Mouse (Mus musculus) megakaryocyte, adult 5-6 weeks (primary cell): ENCODE results near the gene Rabl6. TPM values are rescaled to one million over a fixed set of nuclear protein-coding genes. Genes with fewer than 3 reads are reported as not detected.
"Not testable (repeated sequence)": the region's sequence is repeated elsewhere in the genome, so short reads cannot be mapped to it uniquely, and the experiment has no call there.

Experiments
- ATAC-seq: 2 replicates; pipeline ENCODE4 v1.8.0; 2016; ENCODE audit warnings: mild to moderate bottlenecking, inconsistent platforms; ENCODE audit not compliant: poor library complexity, severe bottlenecking
- total RNA-seq, 2 experiments: library from RNA; stranded (forward) in 1 of 2; stranded (reverse) in 1 of 2; fragments of 153-499, 151-499 nt in 1 of 2; fragments of 221-1000, 200-1000 nt in 1 of 2; gene quantifications; 2 replicates each; pipeline versions ENCODE4 v1.2.3 to v1.2.4; 2015 to 2017

Rabl6 gene
- total RNA-seq, 2 experiments from 2014 or later = 25.7 to 34.0 TPM

DNA sequence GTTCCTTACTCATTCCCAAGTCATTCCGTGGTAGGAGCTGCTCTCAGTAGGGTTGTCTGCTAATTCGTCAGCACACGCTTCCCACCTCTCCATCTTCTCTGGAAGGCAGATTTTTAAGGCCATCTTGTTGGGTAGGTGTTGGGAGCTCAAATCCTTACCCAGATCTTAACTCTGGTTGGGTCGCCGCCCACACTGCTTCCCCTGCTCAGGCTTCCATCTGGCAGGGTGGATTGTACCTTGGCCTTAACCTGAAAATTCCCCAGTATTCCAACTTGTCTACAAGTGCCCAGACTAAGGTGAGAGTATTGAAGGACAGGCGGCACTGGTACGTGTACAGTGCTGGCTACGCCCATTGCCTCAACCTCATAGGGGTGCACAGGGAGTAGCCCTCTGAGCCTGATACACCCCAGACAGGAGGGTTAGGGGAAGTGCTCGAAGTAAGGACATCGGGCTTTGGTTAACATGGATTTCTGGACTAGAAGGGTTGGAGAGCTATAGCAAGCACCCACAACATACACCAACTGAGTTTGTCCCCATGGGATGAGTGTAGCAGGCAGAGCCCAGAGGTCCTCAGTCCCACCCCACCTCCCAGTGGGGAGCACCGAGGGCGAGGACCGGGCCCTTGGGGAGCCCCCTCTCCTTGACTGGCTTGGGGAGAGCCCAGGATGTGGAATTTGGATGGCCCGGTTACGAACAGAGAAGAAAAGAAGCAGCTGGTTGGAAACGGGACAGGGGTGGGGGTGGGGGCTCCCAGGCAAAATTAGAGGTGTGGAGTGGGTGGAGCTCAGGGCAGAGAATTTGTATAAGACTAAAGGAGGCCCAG lies 32.1 kb downstream of the Rabl6 start:
- ATAC-seq = no peak

- ATAC-seq = 0 out of 2 replicates have a peak, but pooled peaks have one; percentile 12
These were observed 32.8 kb downstream of the Rabl6 start for GRCm38 (mm10) chr2:25575432-25576027.

DNA sequence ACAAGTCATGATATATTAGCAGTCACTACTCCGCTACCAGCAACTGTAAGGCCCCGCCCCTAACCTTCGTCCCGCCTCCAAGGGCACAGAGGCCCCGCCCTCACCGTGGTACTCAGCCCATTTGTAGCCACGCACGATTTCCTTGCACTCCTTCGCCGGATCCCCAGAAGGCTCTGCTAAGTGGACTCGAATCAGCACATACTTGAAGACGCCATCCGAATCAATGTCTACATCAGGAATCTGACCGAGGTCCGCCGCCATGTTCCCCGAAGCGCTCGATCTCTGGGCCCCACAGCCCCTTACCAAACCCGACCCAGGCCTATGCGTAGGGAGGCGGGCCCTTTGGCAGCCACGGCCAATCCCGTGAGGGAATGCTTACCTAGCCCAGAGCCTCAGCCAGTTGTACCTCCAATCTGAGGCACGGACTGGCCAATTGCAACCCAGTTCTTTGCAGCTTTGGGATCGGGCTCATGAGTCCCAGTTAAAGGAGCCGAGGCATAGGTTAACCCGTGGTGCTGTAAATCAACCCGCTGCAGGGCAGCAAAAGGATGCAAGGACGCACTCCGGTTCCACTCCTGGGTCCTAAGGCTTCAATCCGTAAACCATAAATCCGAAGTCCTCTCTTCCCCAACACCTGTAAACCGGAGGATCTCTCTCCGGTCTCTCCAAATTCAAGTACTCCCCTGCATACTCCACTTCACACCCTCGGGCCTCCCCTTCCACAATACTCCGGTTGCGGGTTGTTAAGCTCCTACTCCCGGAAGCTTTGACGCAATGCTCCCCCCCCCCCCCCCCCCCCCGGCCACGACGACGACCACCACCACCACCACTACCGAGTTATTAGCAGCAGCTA lies 33.5 kb downstream of the Rabl6 start, which contains the start of the genes Mamdc4 and Phpt1:
Gene Mamdc4, minus strand, starts transcription at position 267 of the 853 bp plus-strand sequence.
Gene Phpt1, minus strand, starts transcription at position 646 of the 853 bp plus-strand sequence.
- peak; percentile 93 for ATAC-seq

- no peak for ATAC-seq
These were observed 34.2 kb downstream of the Rabl6 start for GRCm38 (mm10) chr2:25574136-25574535.

- ATAC-seq = no peak
These were observed 35.3 kb downstream of the Rabl6 start for GRCm38 (mm10) chr2:25573068-25573467.

- ATAC-seq = no peak
These were observed 37.1 kb downstream of the Rabl6 start for GRCm38 (mm10) chr2:25571221-25571620.

DNA sequence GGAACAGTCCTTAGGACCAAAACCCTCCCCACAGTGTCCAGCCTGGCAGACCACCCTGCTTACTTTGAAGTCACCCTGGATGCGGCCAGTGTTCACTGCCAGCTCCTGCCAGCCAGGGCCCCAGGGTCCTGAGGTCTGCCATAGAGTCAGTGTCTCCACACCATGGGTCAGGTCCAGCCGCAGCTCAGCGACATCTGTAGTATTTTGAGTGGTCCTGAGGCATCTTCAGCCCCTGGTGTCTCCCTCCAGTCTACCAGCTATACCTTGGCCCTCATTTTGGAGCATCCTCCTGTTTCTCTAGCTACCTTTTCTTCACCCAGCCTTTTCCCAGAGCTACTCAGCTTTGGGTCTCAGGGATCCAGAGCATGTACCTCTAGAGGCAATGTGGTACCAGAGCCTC lies 39.0 kb downstream of the Rabl6 start:
- ATAC-seq = no peak

DNA sequence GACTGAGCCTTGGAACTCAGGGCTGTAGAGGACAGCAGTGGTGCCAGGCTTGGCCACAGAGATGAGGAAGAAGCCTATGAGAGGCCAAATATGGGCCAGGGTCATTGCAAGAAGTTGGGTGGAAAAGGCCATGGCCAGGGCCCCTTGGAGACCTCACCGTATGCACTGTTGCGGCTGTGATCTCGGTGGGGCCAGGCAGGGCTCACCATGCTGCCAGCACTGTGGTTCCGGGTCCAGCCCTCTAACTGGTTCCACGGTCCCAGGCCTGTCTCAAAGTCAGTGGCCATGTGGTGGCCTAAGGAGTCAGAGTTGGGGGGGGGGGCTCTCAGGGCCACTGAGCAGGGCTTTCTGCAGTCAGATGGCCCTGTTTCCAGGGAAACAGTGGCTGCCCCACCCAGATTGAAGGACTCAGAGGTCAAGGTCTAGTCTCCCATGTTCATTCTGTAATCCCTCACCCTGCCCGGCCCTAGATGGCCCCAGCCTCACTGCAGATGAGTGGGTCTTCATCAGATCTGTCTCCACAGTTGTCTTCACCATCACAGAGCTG lies 39.8 kb downstream of the Rabl6 start:
- no peak for ATAC-seq

DNA sequence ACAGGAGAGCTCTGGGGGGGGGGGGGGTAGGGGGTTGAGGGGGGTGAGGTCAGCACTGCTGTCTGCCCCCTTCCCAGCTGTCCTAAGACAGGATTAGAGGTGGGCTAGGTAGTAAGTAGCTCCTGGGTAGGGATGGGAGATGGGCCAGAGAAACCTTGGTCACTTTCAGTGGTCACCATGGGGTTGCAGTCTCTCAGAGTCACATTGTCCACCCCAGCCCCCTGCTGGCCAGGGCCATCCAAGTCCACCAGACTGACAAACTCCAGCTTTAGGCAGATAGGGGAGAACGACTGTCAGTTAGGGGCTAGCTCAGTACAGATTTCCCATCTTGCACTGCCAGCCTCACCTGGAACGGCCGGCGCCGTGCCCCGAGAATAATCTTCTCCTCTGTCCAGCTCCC lies 41.8 kb downstream of the Rabl6 start:
- ATAC-seq = no peak

DNA sequence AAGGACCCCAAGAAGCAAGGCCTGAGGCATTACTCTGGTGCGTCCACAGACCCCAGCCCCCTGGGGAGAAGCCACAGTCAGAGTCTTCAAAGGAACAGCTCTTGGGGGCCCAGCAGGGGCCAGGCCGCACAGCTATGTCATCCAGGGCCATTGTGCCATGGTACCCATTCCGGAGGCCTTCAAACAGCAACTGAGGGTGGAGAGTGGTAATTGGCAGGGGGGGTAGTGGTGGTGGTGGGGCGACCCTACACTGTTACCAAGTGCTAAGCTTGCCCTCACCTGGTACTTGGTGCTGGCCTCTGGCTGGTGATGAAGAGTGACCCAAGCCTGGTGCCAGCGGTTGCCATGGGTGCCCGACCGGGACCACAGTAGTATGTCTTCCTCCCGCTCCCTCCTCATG lies 42.6 kb downstream of the Rabl6 start:
- ATAC-seq = no peak

DNA sequence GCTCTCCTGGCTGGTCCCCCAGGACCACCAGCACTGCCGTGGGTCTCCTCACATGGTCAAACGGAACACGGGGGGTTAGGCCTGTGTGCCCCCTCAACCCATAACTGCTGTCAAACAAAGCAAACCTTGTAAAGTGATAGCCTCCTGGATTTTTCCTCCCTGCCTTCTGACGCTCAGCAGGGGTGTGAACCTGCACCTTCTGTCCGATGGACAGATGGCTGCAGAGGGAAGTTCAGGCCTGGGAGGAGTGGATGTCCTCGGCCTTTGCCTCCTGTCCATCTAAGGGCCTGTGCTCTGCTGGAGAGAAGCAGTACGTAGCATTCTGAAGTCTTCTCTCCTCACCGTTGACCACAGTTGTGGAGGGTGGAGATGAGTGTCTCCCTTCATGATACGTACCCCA lies 46.4 kb downstream of the Rabl6 start:
- no peak for ATAC-seq

DNA sequence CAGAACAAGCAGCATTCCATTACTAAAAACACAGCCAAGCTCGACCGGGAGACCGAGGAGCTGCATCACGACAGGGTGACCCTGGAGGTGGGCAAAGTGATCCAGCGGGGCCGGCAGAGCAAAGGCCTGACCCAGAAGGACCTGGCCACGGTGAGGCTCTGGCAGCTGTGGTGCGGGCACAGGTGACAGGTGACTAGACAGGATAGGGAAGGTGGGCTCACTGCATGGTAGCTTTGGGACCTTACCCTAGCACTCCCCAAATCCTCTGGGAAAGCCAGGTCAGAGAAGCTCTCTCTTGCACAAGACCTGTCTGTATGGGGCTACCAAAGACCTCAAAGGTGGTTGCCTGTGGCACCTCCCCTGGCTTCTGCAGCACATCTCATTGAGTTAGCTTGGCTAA lies 47.8 kb downstream of the Rabl6 start:
- ATAC-seq = no peak

- ATAC-seq = no peak
These were observed 49.5 kb downstream of the Rabl6 start for GRCm38 (mm10) chr2:25558774-25559173.

GRCm38 (mm10) chr2:25557964-25558360 lies 50.4 kb downstream of the Rabl6 start:
- 0 out of 2 replicates have a peak, but pooled peaks have one; percentile 9 for ATAC-seq

DNA sequence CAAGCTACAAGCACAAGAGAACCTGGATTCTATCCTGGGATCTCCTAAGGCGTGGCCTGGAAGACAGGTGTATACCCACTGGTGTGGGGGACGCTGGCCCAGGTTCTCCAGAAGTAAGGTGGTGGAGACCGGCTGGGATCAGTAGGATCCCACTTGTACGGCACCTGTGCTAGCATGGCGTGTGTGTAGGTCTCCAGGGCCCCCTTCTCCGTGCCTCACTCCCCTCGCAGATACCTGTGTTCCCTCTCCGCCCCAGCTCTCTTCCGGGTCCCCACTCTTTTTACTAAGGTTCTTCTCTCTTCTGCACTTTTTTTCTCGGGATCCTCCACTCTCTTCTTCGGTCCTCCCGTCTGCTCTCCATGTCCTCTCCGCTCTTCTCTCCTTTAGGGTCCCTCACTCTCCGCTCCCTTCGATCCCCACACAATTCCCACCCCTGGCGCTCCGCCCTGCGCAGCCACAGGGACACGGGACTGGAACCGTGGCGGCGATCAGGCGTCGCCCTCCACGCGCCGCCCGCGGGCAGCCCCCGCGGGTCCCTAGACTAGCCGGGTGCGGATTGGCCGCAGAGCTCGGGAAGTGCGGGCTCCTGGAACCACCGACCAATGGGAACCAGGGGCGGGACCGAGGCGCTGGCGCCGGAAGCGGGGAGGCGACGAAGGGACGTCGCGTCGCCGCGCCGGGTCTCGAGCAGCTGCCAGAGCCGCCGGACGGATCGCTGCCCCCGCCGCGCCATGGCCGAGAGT lies 50.9 kb downstream of the Rabl6 start, which contains the start of gene Edf1:
Gene Edf1, plus strand, starts transcription at position 627 of the 743 bp plus-strand sequence.
- ATAC-seq = peak; percentile 100

DNA sequence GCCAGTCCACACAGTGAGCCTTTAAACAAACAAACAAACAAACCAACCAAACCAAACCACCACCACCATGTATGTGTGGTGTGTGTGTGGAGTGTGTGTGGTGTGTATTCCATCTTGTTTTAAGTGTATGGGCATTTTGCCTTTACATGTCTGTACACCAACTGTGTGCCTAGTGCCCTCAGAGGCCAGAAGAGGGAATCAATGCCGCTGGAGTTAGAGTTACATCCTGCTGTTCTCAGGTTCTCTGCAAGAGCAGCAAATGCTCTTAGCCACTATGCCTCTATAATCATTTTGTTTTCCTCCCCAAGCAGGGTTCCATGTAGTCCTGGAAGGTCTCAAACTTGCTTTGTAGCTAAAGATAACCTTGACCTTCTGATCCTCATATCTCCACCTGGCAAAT lies 52.0 kb downstream of the Rabl6 start:
- no peak for ATAC-seq

GRCm38 (mm10) chr2:25555479-25555878 lies 52.8 kb downstream of the Rabl6 start:
- not testable (repeated sequence) for ATAC-seq

DNA sequence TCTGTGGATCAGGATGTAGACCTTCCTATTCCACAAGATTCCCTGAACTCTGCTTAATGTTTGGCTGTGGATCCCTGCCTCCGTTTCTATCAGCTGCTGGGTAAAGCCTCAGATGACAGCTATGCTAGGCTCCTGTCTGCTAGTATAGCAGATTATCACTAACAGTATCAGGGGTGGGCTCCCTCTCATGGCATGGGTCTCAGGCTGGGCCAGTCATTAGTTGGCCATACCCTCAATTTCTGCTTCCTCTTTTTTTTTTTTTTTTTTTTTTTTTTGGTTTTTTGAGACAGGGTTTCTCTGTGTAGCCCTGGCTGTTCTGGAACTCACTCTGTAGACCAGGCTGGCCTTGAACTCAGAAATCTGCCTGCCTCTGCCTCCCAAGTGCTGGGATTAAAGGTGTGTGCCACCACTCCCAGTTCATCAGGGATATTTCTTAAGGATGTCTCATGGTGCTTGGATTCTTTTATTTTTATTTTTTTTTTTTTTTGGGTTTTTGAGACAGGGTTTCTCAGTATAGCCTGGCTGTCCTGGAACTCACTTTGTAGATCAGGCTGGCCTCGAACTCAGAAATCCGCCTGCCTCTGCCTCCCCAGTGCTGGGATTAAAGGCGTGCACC lies 55.0 kb downstream of the Rabl6 start:
- not testable (repeated sequence) for ATAC-seq

GRCm38 (mm10) chr2:25551186-25551585 lies 57.1 kb downstream of the Rabl6 start:
- no peak for ATAC-seq
